Mouse (Mus musculus) spleen, postnatal 10 days (tissue): Measurements from ENCODE around the gene Homer2.

Experiments
- DNase-seq, 2 experiments: peaks; one replicate each; pipeline ENCODE4 v3.0.0; 2021 to 2022; ENCODE audit warnings: low spot score in 2 of 2

The Homer2 gene

DNA sequence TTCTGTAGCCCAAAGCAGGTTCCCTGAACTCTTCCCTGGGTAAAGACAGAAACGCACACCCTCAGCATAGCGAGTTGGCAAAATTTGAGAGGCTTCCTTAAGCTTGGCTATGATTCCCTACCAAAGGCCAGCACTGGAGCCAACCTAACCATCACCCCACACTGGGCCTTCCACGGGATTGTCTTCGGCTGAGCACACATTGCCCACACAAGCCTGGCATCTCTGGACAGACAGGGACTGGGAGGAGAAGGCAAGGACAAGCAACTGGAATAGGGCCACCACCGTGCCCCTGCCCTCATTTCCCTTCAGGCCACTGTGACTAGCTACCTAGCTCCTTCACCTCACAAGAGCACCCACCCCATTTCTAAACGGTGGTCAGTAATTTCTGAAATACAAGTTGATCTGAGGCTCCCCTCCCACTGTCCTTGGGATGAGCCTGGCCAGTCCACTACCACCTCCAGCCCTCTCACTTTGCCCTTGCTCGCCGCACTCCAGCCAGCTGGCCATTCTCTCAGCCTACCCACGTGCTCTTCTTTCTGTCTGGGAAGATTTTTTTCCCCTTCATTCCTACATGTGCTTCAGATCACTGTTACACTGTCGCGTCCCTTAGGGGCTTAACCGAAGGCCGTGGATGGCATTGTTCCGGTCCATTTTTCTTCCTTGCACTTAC lies at the start of gene Homer2:
Homer2 (minus strand) TSS at position 57 of the 670 bp plus-strand sequence.
- no peak for DNase-seq

DNA sequence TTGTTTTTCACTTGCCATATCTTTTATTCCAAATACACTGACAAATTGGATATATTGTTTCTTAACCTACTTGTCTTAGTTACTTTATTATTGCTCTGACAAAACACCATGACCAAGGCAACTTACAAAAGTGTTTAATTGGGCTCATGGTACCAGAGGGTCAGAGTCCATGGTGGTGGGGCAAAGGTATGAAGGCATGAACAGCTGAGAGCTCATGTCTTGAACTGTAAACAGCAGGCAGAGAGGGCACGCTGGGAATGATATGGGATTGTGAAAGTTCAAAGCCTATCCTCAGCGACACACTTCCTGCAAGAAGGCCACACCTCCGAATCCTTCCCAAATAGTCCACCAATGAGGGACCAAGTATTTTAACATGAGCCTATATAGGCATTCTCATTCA lies 40.6 kb upstream of the Homer2 start:
- no peak for DNase-seq

DNA sequence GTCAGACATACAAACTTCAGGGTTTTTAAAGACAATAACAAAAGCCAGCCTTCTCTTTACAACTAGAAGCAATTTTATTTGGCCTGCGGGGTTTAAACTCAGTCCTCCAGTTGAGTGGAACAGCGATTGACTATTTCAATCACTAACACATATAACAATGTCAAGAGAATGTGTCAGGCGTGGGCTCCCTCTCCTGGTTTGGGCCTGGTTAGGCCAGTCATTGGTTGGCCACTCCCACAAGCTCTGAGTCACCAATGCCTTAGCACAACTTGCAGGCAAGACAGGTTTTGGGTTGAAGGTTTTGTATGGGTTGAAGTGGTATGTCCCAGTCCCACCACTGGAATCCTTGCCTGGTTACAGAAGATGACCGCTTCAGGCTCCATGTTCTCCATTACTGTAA lies 36.8 kb upstream of the Homer2 start:
- no peak for DNase-seq

DNA sequence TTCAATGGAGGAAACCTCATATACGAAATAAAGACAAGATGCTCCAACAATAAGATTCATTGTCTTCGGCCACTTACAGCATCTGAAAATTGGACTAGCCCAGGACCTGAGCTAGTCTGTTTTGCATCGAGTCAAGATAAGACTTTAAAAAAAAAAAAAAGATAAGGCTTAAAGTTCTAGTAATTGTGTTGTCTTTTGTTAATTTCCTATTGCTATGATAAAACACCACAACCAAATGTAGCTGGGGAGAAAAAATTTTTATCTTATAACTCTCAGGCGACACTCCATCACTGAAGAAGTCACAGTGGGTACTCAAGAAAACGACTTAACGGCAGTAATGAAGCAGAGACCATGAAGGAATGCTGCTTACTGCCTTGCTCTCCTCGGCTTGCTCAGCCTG lies 32.7 kb upstream of the Homer2 start:
- DNase-seq = no peak

DNA sequence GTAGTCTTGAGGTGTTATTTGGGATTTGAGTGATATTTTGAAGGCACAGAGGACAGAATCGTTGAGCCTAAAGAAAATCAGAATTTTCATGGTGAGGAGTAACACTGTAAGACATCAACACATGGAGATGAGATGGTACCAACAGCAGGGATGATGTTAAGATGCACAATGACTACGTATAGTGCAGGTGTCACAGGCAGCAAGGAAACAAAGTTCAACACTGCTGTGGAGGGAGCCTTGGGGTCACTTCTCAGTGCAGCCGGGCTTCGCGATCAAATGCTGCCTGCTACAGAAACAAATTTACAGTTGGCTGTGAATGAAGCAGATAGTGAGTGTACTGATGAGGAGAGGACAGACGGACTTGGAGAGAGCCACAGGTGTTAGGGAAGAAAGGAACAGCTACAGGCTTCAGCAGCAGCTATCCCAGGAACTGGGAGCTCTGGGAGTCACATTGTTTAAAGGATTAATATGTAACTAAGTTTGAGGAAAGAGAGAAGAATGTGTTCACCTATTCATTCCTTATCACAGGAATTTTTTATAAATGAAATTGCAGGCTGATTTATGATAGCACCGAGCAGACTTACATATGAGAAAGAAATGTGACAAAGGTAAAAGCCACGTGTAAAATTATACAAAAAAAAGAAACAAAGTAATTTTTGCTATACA lies 31.5 kb upstream of the Homer2 start:
- DNase-seq = no peak

DNA sequence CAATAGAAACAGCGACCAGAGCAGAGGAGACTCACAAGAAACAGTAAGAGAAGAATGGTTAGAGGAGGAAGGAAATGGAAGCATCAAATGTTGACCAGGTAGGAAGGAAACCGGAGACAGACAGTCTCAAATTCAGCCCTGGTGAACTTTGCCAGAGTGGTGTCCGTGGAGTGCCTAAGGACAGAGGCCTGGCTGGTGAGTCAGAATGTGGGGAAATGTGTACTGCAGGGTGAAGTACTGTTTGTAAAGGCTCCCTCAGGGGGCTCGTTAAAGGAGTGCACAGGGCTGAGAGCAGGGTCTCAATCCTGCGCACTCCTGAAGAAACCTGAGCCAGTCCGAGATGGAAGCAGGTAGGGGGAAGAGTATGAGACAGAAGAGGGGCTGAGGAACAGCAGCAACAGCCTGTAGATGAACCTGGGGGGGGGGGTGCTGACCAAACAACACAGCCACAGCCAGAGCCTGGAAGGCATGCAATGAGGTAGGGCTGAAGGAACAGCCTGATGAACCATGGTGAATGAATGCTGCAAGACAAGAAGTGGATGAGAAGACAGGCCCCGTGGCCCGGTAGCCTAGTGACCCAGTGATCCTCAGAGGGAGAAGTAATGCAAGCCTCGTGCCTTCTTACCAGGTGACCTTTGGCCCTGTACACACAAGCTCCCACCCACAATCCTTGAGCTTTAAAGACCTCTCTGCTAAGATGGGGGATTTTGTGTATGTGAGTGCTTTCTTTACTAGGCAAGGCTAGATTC lies 28.1 kb upstream of the Homer2 start:
- no peak for DNase-seq

DNA sequence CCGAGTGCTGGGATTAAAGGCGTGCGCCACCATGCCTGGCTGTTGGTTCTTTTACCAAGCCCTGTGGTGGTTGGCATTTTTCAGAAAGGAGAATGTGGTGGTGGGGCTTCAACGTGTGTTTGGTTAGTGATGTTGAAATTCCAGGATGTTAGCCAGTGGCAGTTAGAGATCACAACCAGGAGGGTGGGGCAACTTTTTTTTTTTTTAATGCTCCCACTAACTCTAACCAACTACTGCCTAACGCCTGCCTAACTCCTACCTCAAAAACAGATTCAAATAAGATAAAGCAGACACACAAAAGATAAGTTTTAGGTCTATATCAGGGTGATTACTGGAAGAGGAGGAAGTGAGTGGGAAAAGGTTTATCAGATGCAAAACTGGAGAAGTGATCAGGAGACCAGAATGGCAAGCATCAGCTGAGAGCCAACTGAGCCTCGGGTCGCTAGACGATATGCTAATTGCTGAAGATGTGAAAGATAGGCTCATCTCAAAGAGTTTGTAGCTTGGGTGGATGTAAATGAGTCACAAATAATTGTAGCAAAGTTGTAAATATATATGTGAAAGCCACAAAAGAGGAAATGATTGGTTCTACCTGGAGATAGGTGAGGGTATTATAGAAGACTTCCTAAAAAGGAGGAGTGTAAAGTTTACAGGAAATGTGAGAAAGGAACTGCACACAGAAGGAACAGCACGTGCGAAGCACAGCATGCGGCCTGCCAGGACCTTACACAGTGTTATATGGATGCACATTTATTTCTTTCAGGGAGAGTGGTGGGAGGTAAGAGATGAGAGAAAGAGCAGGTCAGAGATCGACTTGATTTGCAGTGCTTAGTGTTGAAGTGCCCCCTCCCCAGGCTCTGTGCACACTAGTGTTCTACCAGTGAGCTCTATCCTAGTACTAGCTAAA lies 25.1 kb upstream of the Homer2 start:
- DNase-seq = no peak

DNA sequence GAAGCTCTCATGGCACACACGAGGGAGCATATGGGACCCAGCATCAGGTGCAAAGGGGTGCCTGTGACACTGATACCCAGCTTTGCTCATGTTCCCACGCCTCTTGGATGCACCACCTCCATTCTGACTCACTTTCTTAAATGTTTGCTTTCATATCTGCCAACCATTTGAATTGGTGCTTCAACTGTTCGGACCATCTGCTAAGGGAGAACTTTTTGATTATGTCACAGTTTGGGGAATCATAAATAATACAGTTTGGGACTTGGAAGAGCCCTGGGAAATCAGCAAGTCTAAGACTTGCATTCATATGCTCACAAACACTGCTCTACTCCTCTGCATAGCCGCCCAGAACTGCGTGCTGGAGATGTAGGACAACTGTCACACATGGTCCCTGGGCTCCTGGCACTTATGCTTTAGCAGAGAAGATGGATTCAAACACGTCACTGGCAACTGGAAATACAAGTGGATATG lies 23.9 kb upstream of the Homer2 start:
- no peak for DNase-seq

DNA sequence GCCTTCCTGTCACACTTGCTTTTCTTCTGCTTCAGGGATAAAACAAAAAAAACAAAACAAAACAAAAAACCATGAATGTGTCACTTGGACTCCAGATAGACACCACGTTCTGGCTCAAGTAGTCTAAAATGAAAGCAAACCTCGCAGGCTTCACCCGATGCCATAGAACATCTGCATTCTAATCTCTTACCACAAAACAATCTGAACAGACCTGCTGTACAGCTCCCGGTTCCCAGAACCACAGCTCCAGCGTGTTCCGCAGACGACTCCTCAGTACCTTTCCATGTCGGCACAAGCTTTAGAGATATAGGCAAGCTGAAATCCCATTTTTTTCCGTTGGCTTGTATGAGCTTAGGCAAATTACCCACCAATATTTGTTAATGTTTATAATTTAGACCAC lies 22.5 kb upstream of the Homer2 start:
- DNase-seq = no peak

DNA sequence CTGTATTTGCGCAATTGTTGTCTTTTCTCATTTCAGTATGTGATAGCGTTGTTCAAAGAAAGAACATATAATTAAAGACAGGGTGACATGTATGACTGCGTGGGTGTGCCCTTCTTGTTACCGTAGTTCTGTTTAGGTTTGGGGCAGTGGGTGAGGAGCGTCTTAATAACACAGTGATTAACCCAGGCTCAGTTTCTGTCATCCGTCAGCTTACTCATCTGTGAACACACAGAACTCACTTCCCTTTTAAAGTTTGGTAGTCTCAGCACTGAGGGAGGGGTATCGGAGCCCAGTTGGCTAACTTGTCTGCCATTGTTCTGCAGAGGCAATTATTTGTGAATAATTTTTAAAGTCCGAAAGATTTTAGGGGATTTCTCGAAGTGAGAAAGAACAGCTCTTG lies 20.4 kb upstream of the Homer2 start:
- no peak for DNase-seq

DNA sequence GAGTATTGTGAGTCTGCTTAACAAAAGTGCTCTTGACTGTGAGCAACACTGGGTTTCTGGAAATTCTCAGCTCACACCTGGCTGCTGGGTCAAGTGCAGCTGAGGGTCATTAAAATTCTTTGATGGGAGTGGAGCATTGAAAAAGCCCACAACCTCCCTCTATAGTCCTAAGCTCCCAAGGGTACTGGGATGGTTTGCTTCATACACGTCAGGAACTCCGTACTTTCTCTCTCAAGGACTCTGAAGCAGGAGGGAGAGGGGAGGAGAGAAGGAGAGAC lies 19.3 kb upstream of the Homer2 start:
- DNase-seq = no peak

DNA sequence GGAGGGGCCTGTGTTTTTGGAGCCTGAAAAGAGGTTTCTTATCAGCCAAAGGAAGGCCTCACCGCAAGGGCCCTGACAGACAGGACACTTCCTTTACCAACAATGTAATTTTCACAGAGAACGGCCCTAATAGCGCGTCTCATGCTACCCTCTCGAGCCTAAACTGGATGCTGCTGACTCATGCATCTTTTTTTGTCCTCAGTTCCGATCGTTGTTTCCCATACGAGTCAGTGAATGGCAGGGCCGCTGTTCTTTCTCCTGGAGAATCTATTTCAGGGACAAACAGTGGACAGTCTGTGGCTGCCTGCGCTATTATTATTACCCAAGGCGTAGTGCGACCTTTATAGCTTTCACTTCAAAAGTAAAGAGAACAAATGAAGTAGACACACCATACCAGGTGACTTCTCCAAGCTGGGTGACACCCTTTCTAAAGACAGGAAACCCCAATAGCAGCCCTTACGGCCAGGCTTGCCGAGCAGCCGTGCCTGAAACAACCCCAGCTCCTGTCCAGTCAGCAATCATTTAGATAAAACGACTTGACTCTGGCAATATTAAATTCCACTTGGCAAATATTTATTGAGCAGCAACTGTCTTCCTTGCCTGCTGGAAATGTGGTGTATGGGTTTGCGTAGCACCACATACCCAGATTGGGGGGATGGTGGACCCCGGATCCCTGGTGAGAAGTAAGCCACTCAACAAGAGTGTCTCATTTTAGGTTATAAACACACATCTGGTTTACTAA lies 18.8 kb upstream of the Homer2 start:
- no peak for DNase-seq

DNA sequence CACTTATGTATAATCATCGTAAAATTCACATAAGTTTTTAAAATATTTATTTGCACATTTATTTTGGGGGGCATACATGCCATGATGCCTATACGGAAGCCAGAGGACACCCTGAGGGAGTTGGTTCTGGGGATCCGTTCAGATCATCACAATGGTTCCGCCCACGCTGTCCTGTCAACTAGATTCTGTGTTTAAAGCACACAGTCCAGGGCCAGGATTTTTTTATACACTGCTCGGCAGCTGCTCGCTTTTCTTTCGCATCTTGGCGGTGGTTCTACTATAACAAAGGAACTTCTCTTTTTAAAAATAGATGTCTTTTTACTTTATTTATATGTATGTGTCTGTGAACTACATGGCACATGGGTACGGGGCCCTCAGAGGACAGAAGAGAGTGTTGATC lies 16.5 kb upstream of the Homer2 start:
- DNase-seq = no peak

DNA sequence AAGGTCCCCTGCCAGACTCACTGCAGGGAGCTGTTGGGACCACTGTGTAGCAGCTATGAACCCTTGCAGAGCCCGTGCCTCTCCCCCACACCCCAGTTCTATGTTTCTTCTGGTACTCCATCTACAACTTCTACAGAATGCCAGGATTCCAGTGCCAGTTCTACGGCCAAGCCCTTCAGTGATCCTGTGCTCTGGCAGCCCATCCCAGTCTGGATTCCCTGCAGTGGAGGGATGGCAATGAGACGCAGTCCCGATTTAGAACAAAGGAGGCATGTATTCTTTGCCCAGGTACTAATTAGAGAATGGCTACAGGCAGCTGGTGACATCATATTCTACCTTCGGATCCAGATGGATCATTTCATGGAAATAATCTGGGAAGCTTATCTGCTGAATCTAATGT lies 13.9 kb upstream of the Homer2 start:
- no peak for DNase-seq

DNA sequence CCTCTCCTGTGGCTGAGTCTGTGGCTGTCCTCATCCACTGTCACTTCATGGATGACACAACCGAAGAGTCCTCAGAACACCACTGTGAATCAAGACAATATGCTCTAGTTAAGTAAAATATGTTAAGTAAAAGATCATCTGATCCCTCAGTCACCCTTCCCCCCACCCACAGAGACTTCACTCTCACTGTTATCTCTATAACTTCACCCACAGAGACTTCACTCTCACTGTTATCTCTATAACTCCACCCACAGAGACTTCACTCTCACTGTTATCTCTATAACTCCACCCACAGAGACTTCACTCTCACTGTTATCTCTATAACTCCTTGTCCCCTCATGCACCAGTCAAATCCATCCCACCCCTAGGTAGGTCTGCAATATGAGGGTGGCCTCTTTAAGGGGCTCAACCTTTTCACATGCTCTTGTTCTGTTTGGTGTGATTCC lies 11.9 kb upstream of the Homer2 start:
- DNase-seq = no peak

DNA sequence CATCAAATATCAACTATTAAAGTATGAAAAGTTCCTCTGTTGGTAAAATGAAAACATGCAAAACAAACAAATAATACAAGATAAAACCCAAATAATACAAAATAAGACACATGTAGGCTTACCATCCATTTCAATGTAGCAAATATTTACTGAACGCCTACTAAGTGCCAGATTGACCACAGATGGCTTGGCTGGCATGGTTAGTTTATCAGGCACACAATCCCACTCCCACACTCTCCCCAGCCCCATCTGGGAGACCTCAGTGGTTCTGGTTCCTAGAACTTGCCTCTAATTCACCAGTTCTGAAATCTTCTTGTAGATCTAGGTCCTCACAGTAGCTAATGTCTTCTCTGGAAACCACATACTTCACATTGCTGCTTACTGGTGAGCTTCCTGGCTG lies 11.3 kb upstream of the Homer2 start:
- DNase-seq = no peak

DNA sequence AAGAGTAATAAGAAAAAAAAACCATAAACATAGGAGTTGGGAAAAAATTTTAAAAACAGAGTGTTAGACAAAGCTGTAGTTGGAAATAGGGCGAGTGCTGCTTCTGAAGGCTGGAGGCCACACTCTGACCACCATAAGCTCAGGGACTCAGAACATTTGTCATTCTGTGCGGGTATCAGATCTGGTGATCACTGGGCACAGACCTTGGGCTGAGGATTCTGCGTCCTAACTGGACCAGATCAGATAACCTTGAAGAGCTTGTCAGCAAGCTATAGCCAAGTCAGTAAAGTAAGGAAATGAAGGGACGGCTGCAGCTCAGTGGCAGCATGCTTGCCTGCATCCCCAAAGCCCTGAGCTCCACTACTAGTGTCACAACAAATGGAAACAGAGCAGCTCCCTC lies 2.8 kb upstream of the Homer2 start:
- DNase-seq = no peak

DNA sequence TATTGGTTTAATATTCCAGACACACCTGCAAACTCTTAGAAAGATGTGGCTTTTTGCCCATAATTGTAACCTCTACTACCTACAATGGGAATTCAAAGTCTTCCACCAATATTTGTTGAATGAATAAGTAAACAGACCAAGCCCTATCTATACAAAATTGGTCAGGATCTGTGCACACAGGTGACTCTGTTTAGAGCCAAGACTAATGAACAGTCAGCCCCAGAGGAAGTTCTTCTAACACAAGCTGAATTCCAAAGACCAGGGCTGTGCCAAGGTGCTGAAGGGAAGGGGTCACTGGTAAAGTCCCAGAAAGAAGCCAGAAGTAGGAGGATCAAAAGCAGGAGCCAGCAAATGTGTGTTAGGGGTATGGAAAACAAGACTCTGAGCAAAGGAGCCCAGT lies 838 bp upstream of the Homer2 start:
- DNase-seq = no peak

DNA sequence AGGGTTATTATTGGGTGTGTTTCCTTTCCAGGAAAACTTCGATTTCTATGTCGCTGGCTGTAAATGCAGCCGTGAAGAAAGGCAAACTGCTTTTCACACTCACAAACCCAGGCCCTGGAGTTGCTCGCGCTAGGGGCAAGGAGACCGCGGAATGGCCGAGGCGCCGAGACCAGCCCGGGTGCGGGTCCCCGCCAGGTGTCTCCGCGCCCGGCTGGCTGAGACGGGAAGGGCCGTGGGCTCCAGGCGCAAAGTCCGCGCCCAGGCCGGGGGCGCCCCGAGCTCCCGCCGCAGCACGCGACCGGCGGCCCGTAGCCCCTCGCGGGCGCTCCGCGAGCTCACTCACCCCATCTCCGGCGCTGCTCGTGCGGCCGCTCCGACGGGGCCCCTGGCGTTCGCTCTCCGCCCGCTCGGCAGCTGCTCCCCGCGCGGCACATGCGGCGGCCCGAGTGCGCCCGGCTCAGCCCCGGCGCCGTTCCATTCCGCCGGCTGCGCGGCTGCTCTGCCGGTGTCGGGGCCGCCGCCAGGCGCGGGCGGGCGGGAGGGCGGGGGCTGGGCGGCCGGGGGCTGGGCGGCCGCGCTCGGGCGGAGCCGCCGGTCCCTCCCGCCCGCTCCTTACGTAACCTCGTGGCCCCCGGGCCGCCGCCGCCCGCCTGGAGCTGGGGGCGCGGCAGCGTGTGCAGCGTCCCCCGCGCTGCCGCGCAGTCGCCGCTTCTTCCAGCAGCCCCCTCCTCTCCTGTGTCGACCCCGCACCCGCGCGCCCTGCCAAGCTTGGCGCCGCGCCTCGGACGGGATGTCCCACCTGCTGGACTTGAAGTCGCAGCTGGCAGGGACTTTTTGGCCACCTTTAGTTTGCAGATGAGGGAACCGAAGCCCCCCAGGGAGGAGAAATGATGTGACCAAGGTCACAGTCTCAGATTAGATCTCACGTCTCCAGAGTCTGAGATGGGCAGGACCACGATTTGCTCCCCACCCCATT lies 623 bp downstream of the Homer2 start:
- peak in 1 of 2 experiments; percentile 26 for DNase-seq

DNA sequence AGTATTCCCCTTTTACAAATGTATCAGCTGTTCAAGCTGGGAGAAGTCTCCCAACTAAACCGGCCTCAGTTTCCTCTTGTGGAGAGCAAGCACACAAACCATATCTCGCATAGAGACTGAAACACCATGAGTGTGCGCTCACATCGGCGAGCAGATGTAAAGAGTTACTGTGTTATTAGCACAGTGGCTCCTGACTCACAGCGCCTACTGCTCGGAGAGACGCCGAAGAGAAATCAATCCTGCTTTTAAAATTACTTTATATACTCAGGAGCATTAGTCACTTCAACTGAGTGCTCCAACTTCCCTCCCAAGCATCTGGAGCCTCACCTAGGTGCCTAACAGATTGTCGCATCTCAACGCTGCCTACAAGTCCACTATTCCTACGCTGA lies 1.3 kb downstream of the Homer2 start:
- DNase-seq = no peak
